Mouse (Mus musculus) stomach, embryonic 14.5 days (tissue): ENCODE data around the gene Coro2b. TPM values are rescaled to one million over a fixed set of nuclear protein-coding genes. Genes with fewer than 3 reads are reported as not detected.
A peak's percentile ranks its signal among the peaks of the same experiment; 100 is the strongest.

Experiments used
- ATAC-seq: fragments of 200-750 bp; cut with Nextera tagmentation; 2 replicates; pipeline ENCODE4 v1.8.0; 2017; ENCODE audit warnings: low read depth, moderate TSS enrichment; ENCODE audit not compliant: insufficient number of reproducible peaks, insufficient read depth, low FRiP score
- H3K27ac ChIP-seq: fragments of 300-500 bp; sonication (generic); 2 replicates; pipeline ENCODE4 v1.5.1; 2014; ENCODE audit warnings: mild to moderate bottlenecking, low read length, moderate library complexity, mixed read lengths
- H3K27me3 ChIP-seq: fragments of 300-500 bp; sonication (generic); 2 replicates; pipeline ENCODE4 v1.6.1; 2014; ENCODE audit warnings: low read length, control low read depth, mixed read lengths; ENCODE audit not compliant: control insufficient read depth, insufficient read depth
- H3K36me3 ChIP-seq: fragments of 300-500 bp; sonication (generic); 2 replicates; pipeline ENCODE4 v1.6.1; 2014; ENCODE audit warnings: mild to moderate bottlenecking, control low read depth, low read length, moderate library complexity, mixed read lengths; ENCODE audit not compliant: control insufficient read depth, insufficient read depth
- H3K4me1 ChIP-seq: fragments of 300-500 bp; sonication (generic); 2 replicates; pipeline ENCODE4 v1.6.1; 2014; ENCODE audit warnings: low read length, control low read depth, mixed read lengths; ENCODE audit not compliant: control insufficient read depth, insufficient read depth
- H3K4me2 ChIP-seq: fragments of 300-500 bp; sonication (generic); replicated peaks from 2 replicates; pipeline ENCODE4 v1.6.1; 2014; ENCODE audit warnings: low read depth, low read length, control low read depth
- H3K4me3 ChIP-seq: fragments of 300-500 bp; sonication (generic); 2 replicates; pipeline ENCODE4 v1.5.1; 2014; ENCODE audit warnings: low read depth, low read length, control low read depth
- H3K9ac ChIP-seq: fragments of 300-500 bp; sonication (generic); replicated peaks from 2 replicates; pipeline ENCODE4 v1.6.1; 2014; ENCODE audit warnings: low read depth, mild to moderate bottlenecking, control low read depth, low read length, moderate library complexity, mixed read lengths
- H3K9me3 ChIP-seq: fragments of 300-500 bp; sonication (generic); 2 replicates; pipeline ENCODE4 v1.6.1; 2016; ENCODE audit warnings: low read depth, low read length, control low read depth; ENCODE audit not compliant: control insufficient read depth
- WGBS: fragments of 180-500 bp; shearing (Covaris S2); extraction: QIAGEN DNeasy Blood & Tissue Kit; methylation state at CpG from one replicate; pipeline ENCODE4 v1.1.7; 2014; 5-methylcytosine and 5-hydroxymethylcytosine counted together
- polyA plus RNA-seq: library from polyadenylated mRNA; unstranded; fragments of >200 nt; fragmentation: Nextera tagmentation; extraction: Ambion mirVana; gene quantifications from 2 replicates; pipeline ENCODE4 v1.2.1, GENCODE M21; 2014

Coro2b gene
- 9.6 and 13.0 TPM in 2 replicates for polyA plus RNA-seq

DNA sequence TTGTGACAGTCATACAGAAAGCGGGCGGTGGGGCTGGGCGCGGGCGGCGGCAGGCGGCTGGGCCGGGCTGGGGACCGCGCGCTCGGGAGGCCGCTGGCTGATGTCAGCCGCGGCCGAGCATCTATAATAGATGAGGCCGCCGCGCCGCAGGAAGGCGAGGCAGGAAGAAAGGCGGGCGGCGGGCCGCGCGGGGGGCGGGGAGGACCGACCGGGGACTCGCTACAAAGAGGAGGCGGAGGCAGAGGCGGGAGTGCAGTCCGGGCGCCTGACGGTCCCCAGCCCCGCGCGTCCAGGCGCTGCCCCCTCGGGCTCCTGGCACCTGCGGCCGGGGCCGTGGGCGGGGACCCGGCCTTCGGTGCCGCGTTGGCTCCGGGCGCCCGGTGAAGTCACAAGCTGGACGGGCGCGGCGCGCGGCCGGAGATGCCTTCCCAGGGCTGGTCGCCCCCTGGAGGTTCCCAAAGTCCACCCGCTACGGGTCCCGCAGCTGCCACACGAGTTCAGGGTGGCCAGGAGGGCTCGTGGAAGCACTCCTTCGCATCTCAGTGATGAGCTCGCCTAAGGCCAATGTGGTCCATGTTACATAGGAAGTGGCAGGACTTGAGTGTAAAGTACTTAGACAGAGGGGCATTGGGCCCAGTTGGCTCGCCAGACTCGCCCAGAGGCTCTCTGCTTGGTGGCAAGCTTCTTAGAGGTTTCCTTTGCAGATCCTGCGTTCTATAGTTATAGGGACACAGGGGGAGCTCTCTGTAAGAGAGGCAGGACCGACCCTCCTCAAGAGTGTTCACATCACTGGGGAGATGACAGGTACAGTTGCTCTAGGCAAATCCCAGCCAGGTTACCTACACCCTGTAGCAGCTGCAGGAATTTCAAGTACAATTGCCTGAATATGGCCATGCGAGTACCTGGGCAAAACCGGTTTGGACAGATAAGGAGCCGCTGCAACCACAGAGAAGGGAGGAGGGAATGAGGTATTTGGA, at the start of gene Coro2b:
Gene Coro2b (minus strand): TSS at position 390 of the 977 bp plus-strand sequence.
- Histone ChIP-seq H3K4me1 (peaks cover 25% of the 10 kb centered on the region), H3K4me3 (peak within 1 kb of the TSS; percentile 70), H3K36me3 (no peaks in the 10 kb centered on the region), H3K9me3 (no peaks in the 10 kb centered on the region), H3K9ac (peak within 1 kb of the TSS; percentile 61), H3K27ac (peak within 1 kb of the TSS; percentile 61; the same call in 1 of the 2 replicates), H3K27me3 (no peaks in the 10 kb centered on the region), H3K4me2 (peak within 1 kb of the TSS; percentile 94)
- 2% methylated on average over 74 of the region's 74 CpGs for WGBS
- ATAC-seq = peak; percentile 50; the same call in 1 of the 2 replicates

GRCm38 (mm10) chr9:62577558-62577957, 40.7 kb upstream of the Coro2b start:
- Histone ChIP-seq H3K27me3 (no peaks in the 10 kb centered on the region), H3K9ac (no peak overlapping the region), H3K4me3 (no peak overlapping the region), H3K9me3 (peaks cover 3% of the 10 kb centered on the region; the same call in 1 of the 2 replicates), H3K36me3 (no peaks in the 10 kb centered on the region), H3K4me1 (no peaks in the 10 kb centered on the region; the same call in 1 of the 2 replicates), H3K4me2 (no peak overlapping the region), H3K27ac (no peak overlapping the region)
- no peak for ATAC-seq
- 35% methylated on average over 1 of the region's 1 CpGs for WGBS

- no peak overlapping the region for H3K4me2 ChIP-seq
- no peak overlapping the region for H3K27ac ChIP-seq
- H3K36me3 ChIP-seq = no peaks in the 10 kb centered on the region
- H3K27me3 ChIP-seq = no peaks in the 10 kb centered on the region
- 0 out of 2 replicates have a peak, but pooled peaks cover 3% of the 10 kb centered on the region for H3K9me3 ChIP-seq
- WGBS = 88% methylated on average over 6 of the region's 6 CpGs
- H3K4me3 ChIP-seq = no peak overlapping the region
- ATAC-seq = no peak
- H3K4me1 ChIP-seq = no peaks in the 10 kb centered on the region
- no peak overlapping the region for H3K9ac ChIP-seq
Measured at GRCm38 (mm10) chr9:62569121-62569520, 32.3 kb upstream of the Coro2b start.

GRCm38 (mm10) chr9:62567818-62568217, 31.0 kb upstream of the Coro2b start:
- WGBS = 94% methylated on average over 1 of the region's 1 CpGs
- Histone ChIP-seq H3K27ac (no peak overlapping the region), H3K9me3 (0 out of 2 replicates have a peak, but pooled peaks cover 3% of the 10 kb centered on the region), H3K4me3 (no peak overlapping the region), H3K9ac (no peak overlapping the region), H3K36me3 (no peaks in the 10 kb centered on the region), H3K4me1 (no peaks in the 10 kb centered on the region), H3K27me3 (no peaks in the 10 kb centered on the region), H3K4me2 (no peak overlapping the region)
- no peak for ATAC-seq

- no peak for ATAC-seq
- H3K4me3 ChIP-seq = no peak overlapping the region
- H3K9me3 ChIP-seq = 0 out of 2 replicates have a peak, but pooled peaks cover 3% of the 10 kb centered on the region
- no peak overlapping the region for H3K4me2 ChIP-seq
- H3K27ac ChIP-seq = no peak overlapping the region
- no peaks in the 10 kb centered on the region for H3K27me3 ChIP-seq
- H3K4me1 ChIP-seq = peaks cover 4% of the 10 kb centered on the region; the same call in 1 of the 2 replicates
- no peaks in the 10 kb centered on the region for H3K36me3 ChIP-seq
- H3K9ac ChIP-seq = no peak overlapping the region
- WGBS = 90% methylated on average over 6 of the region's 6 CpGs
Measured at GRCm38 (mm10) chr9:62562236-62562635, 25.4 kb upstream of the Coro2b start.

- Histone ChIP-seq H3K27ac (no peak overlapping the region), H3K27me3 (no peaks in the 10 kb centered on the region), H3K36me3 (no peaks in the 10 kb centered on the region), H3K4me3 (no peak overlapping the region), H3K4me2 (no peak overlapping the region), H3K9me3 (0 out of 2 replicates have a peak, but pooled peaks cover 2% of the 10 kb centered on the region), H3K4me1 (peaks cover 4% of the 10 kb centered on the region; the same call in 1 of the 2 replicates), H3K9ac (no peak overlapping the region)
- WGBS = 94% methylated on average over 4 of the region's 4 CpGs
- ATAC-seq = no peak
Measured at GRCm38 (mm10) chr9:62560432-62560831, 23.6 kb upstream of the Coro2b start.

GRCm38 (mm10) chr9:62560006-62560405, 23.2 kb upstream of the Coro2b start:
- 50% methylated on average over 5 of the region's 5 CpGs for WGBS
- Histone ChIP-seq H3K9me3 (no peaks in the 10 kb centered on the region), H3K27me3 (no peaks in the 10 kb centered on the region), H3K36me3 (no peaks in the 10 kb centered on the region), H3K4me2 (no peak overlapping the region), H3K27ac (no peak overlapping the region), H3K4me3 (no peak overlapping the region), H3K9ac (no peak overlapping the region), H3K4me1 (peaks cover 4% of the 10 kb centered on the region; the same call in 1 of the 2 replicates)
- ATAC-seq = peak; percentile 23; the same call in 1 of the 2 replicates

DNA sequence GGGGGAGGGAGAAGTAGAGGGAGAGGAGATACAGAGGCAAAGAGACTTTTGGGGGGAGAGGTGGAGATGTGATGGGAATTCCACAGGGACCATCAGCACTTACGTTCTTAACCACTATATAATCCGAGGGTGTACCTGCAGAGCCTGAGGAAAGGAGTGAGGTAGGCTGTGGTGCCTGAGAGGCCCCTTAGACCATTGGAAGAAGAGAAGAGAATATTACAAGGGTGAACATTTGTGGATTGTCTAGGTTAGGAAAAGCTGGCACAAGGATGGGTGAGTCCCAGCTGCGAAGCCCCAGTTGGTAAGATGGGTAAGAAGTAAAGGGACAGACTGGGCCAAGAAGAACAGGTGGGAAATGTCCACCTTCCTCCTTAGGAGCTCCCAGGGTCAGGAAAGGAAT, 22.6 kb upstream of the Coro2b start:
- Histone ChIP-seq H3K27me3 (no peaks in the 10 kb centered on the region), H3K4me2 (no peak overlapping the region), H3K9ac (no peak overlapping the region), H3K4me1 (peaks cover 4% of the 10 kb centered on the region; the same call in 1 of the 2 replicates), H3K36me3 (no peaks in the 10 kb centered on the region), H3K4me3 (no peak overlapping the region), H3K9me3 (no peaks in the 10 kb centered on the region), H3K27ac (no peak overlapping the region)
- WGBS = 79% methylated on average over 3 of the region's 3 CpGs
- no peak for ATAC-seq
